Mouse (Mus musculus): ENCODE results near the gene Clic1. TPM values are rescaled to one million over a fixed set of nuclear protein-coding genes. Genes with fewer than 3 reads are reported as not detected.

Gene Clic1
- polyA plus RNA-seq, 1 experiment from 2014 or later, result 351 TPM

- no peak overlapping the region for H3K9ac ChIP-seq
- H3K4me1 ChIP-seq, result peaks cover 10% of the 10 kb centered on the region
- H3K27ac ChIP-seq (replicated peaks), result no peak overlapping the region
- H3K36me3 ChIP-seq, result peaks cover 100% of the 10 kb centered on the region
- no peaks in the 10 kb centered on the region for H3K9me3 ChIP-seq
- no peak for ATAC-seq (ENCODE audit: extremely low read depth, insufficient number of reproducible peaks, low FRiP score, low TSS enrichment)
- WGBS, result 93% methylated on average over 8 of the region's 8 CpGs
- H3K4me2 ChIP-seq, result no peak overlapping the region
- H3K27me3 ChIP-seq (replicated peaks), result no peaks in the 10 kb centered on the region
- H3K4me3 ChIP-seq, result no peak overlapping the region
These were observed 38.3 kb upstream of the Clic1 start for GRCm38 (mm10) chr17:35011440-35011839.

GRCm38 (mm10) chr17:35012430-35012829 lies 37.3 kb upstream of the Clic1 start:
- Histone ChIP-seq H3K9me3 (no peaks in the 10 kb centered on the region), H3K4me1 (peaks cover 16% of the 10 kb centered on the region), H3K36me3 (peaks cover 90% of the 10 kb centered on the region), H3K4me2 (no peak overlapping the region), H3K4me3 (no peak overlapping the region), H3K27ac (replicated peaks) (no peak overlapping the region), H3K9ac (no peak overlapping the region), H3K27me3 (replicated peaks) (no peaks in the 10 kb centered on the region)
- ATAC-seq (ENCODE audit: extremely low read depth, insufficient number of reproducible peaks, low FRiP score, low TSS enrichment), result no peak
- WGBS, result 81% methylated on average over 13 of the region's 13 CpGs

- no peak for ATAC-seq (ENCODE audit: extremely low read depth, insufficient number of reproducible peaks, low FRiP score, low TSS enrichment)
- peaks cover 16% of the 10 kb centered on the region for H3K4me1 ChIP-seq
- no peak overlapping the region for H3K27ac ChIP-seq (replicated peaks)
- no peak overlapping the region for H3K4me2 ChIP-seq
- H3K27me3 ChIP-seq (replicated peaks), result no peaks in the 10 kb centered on the region
- no peak overlapping the region for H3K9ac ChIP-seq
- peaks cover 82% of the 10 kb centered on the region for H3K36me3 ChIP-seq
- WGBS, result 75% methylated on average over 6 of the region's 6 CpGs
- no peaks in the 10 kb centered on the region for H3K9me3 ChIP-seq
- no peak overlapping the region for H3K4me3 ChIP-seq
These were observed 36.5 kb upstream of the Clic1 start for GRCm38 (mm10) chr17:35013221-35013620.

GRCm38 (mm10) chr17:35015296-35015695 lies 34.5 kb upstream of the Clic1 start:
- Histone ChIP-seq H3K36me3 (peaks cover 61% of the 10 kb centered on the region), H3K9me3 (no peaks in the 10 kb centered on the region), H3K4me1 (peaks cover 16% of the 10 kb centered on the region), H3K27ac (replicated peaks) (no peak overlapping the region), H3K4me3 (no peak overlapping the region), H3K4me2 (no peak overlapping the region), H3K27me3 (replicated peaks) (peaks cover 4% of the 10 kb centered on the region; the same call in 1 of the 2 replicates), H3K9ac (no peak overlapping the region)
- WGBS, result 87% methylated on average over 16 of the region's 16 CpGs
- no peak for ATAC-seq (ENCODE audit: extremely low read depth, insufficient number of reproducible peaks, low FRiP score, low TSS enrichment)

- H3K27ac ChIP-seq (replicated peaks), result peak within 1 kb of the TSS; percentile 41; the same call in 1 of the 2 replicates
- WGBS, result 42% methylated on average over 12 of the region's 12 CpGs
- ATAC-seq (ENCODE audit: extremely low read depth, insufficient number of reproducible peaks, low FRiP score, low TSS enrichment), result no peak
- no peaks in the 10 kb centered on the region for H3K9me3 ChIP-seq
- peaks cover 4% of the 10 kb centered on the region; the same call in 1 of the 2 replicates for H3K27me3 ChIP-seq (replicated peaks)
- no peak within 1 kb of the TSS for H3K4me2 ChIP-seq
- H3K36me3 ChIP-seq, result peaks cover 50% of the 10 kb centered on the region
- H3K4me1 ChIP-seq, result peaks cover 24% of the 10 kb centered on the region
- H3K4me3 ChIP-seq, result no peak within 1 kb of the TSS
- H3K9ac ChIP-seq, result peak within 1 kb of the TSS; percentile 64
These were observed 33.4 kb upstream of the Clic1 start, which contains the start of gene Vwa7 for GRCm38 (mm10) chr17:35016376-35016775. Vwa7 (plus strand) TSS chr17:35016579.

- WGBS, result 73% methylated on average over 10 of the region's 10 CpGs
- Histone ChIP-seq H3K27ac (replicated peaks) (peak overlapping the region; percentile 41; the same call in 1 of the 2 replicates), H3K36me3 (peaks cover 44% of the 10 kb centered on the region), H3K9ac (peak overlapping the region; percentile 64), H3K27me3 (replicated peaks) (peaks cover 4% of the 10 kb centered on the region; the same call in 1 of the 2 replicates), H3K4me3 (no peak overlapping the region), H3K4me1 (peaks cover 31% of the 10 kb centered on the region), H3K4me2 (no peak overlapping the region), H3K9me3 (no peaks in the 10 kb centered on the region)
- ATAC-seq (ENCODE audit: extremely low read depth, insufficient number of reproducible peaks, low FRiP score, low TSS enrichment), result no peak
These were observed 32.7 kb upstream of the Clic1 start for GRCm38 (mm10) chr17:35016791-35017705.

- ATAC-seq (ENCODE audit: extremely low read depth, insufficient number of reproducible peaks, low FRiP score, low TSS enrichment), result no peak
- Histone ChIP-seq H3K27ac (replicated peaks) (no peak overlapping the region), H3K4me3 (no peak overlapping the region), H3K4me1 (peaks cover 34% of the 10 kb centered on the region), H3K36me3 (peaks cover 38% of the 10 kb centered on the region), H3K4me2 (no peak overlapping the region), H3K9ac (no peak overlapping the region), H3K27me3 (replicated peaks) (peaks cover 4% of the 10 kb centered on the region; the same call in 1 of the 2 replicates), H3K9me3 (no peaks in the 10 kb centered on the region)
- WGBS, result 70% methylated on average over 14 of the region's 14 CpGs
These were observed 32.1 kb upstream of the Clic1 start for GRCm38 (mm10) chr17:35017706-35018030.

GRCm38 (mm10) chr17:35018171-35018570 lies 31.6 kb upstream of the Clic1 start:
- peaks cover 39% of the 10 kb centered on the region for H3K4me1 ChIP-seq
- H3K4me3 ChIP-seq, result no peak overlapping the region
- ATAC-seq (ENCODE audit: extremely low read depth, insufficient number of reproducible peaks, low FRiP score, low TSS enrichment), result no peak
- no peak overlapping the region for H3K4me2 ChIP-seq
- H3K27me3 ChIP-seq (replicated peaks), result peaks cover 4% of the 10 kb centered on the region; the same call in 1 of the 2 replicates
- peaks cover 33% of the 10 kb centered on the region for H3K36me3 ChIP-seq
- no peak overlapping the region for H3K27ac ChIP-seq (replicated peaks)
- 67% methylated on average over 3 of the region's 3 CpGs for WGBS
- H3K9ac ChIP-seq, result no peak overlapping the region
- H3K9me3 ChIP-seq, result no peaks in the 10 kb centered on the region

- H3K36me3 ChIP-seq, result peaks cover 15% of the 10 kb centered on the region
- H3K4me1 ChIP-seq, result peaks cover 56% of the 10 kb centered on the region
- no peak overlapping the region for H3K9ac ChIP-seq
- H3K4me3 ChIP-seq, result no peak overlapping the region
- H3K27ac ChIP-seq (replicated peaks), result no peak overlapping the region
- no peak overlapping the region for H3K4me2 ChIP-seq
- no peak for ATAC-seq (ENCODE audit: extremely low read depth, insufficient number of reproducible peaks, low FRiP score, low TSS enrichment)
- WGBS, result 77% methylated on average over 11 of the region's 11 CpGs
- H3K9me3 ChIP-seq, result no peaks in the 10 kb centered on the region
- H3K27me3 ChIP-seq (replicated peaks), result peaks cover 4% of the 10 kb centered on the region; the same call in 1 of the 2 replicates
These were observed 29.9 kb upstream of the Clic1 start for GRCm38 (mm10) chr17:35019894-35020293.

GRCm38 (mm10) chr17:35020551-35020950 lies 29.2 kb upstream of the Clic1 start:
- Histone ChIP-seq H3K4me3 (no peak overlapping the region), H3K4me2 (no peak overlapping the region), H3K27ac (replicated peaks) (no peak overlapping the region), H3K9me3 (no peaks in the 10 kb centered on the region), H3K27me3 (replicated peaks) (peaks cover 4% of the 10 kb centered on the region; the same call in 1 of the 2 replicates), H3K4me1 (peaks cover 62% of the 10 kb centered on the region), H3K9ac (no peak overlapping the region), H3K36me3 (peaks cover 9% of the 10 kb centered on the region)
- 80% methylated on average over 8 of the region's 8 CpGs for WGBS
- ATAC-seq (ENCODE audit: extremely low read depth, insufficient number of reproducible peaks, low FRiP score, low TSS enrichment), result no peak

- Histone ChIP-seq H3K4me2 (peak overlapping the region; percentile 46), H3K36me3 (peaks cover 1% of the 10 kb centered on the region), H3K9me3 (no peaks in the 10 kb centered on the region), H3K4me3 (peak overlapping the region; percentile 16), H3K27me3 (replicated peaks) (peaks cover 4% of the 10 kb centered on the region; the same call in 1 of the 2 replicates), H3K4me1 (peaks cover 60% of the 10 kb centered on the region), H3K9ac (peak overlapping the region; percentile 52; the same call in 1 of the 2 replicates), H3K27ac (replicated peaks) (peak overlapping the region; percentile 83)
- 7% methylated on average over 17 of the region's 17 CpGs for WGBS
- no peak for ATAC-seq (ENCODE audit: extremely low read depth, insufficient number of reproducible peaks, low FRiP score, low TSS enrichment)
These were observed 28.5 kb upstream of the Clic1 start for GRCm38 (mm10) chr17:35021163-35021808.

Measured in heart, embryonic 13.5 days (tissue).